Mouse (Mus musculus) left cerebral cortex, postnatal 14 days (tissue): ENCODE results near the gene Xpo6. TPM values are rescaled to one million over a fixed set of nuclear protein-coding genes. Genes with fewer than 3 reads are reported as not detected.

ENCODE experiments used
- DNase-seq, 2 experiments: peaks; one replicate each; pipeline ENCODE4 v3.0.0; 2021 to 2022; ENCODE audit warnings: low spot score in 2 of 2, mixed read lengths in 1 of 2
- intact Hi-C: fragments of 180-260 bp; cut with DNase I; formaldehyde crosslinking; loops from one replicate; pipeline ENCODE4 v1.15.1; 2025
- long read RNA-seq, 2 experiments: library from polyadenylated mRNA; stranded (forward); transcript quantifications; one replicate each; pipeline ENCODE4 v2.0.0; 2021
- total RNA-seq, 2 experiments: library from RNA; stranded (reverse); gene quantifications; 2 replicates each; pipeline ENCODE4 v1.2.3; 2021

The Xpo6 gene
- total RNA-seq = 100 to 1,000 TPM in 1 of 2 experiments, 10 to 100 TPM in 1; 97.8 to 106 TPM
- long read RNA-seq, experiment 1, full-length matches to known transcripts = 47 of 65 reads
- long read RNA-seq, experiment 1, partial matches to known transcripts = 10 of 65 reads
- long read RNA-seq, experiment 1, other reads (novel, unspliced or antisense) = 8 of 65 reads
- long read RNA-seq, experiment 2, full-length matches to known transcripts = 39 of 61 reads
- long read RNA-seq, experiment 2, partial matches to known transcripts = 10 of 61 reads
- long read RNA-seq, experiment 2, other reads (novel, unspliced or antisense) = 12 of 61 reads

DNA sequence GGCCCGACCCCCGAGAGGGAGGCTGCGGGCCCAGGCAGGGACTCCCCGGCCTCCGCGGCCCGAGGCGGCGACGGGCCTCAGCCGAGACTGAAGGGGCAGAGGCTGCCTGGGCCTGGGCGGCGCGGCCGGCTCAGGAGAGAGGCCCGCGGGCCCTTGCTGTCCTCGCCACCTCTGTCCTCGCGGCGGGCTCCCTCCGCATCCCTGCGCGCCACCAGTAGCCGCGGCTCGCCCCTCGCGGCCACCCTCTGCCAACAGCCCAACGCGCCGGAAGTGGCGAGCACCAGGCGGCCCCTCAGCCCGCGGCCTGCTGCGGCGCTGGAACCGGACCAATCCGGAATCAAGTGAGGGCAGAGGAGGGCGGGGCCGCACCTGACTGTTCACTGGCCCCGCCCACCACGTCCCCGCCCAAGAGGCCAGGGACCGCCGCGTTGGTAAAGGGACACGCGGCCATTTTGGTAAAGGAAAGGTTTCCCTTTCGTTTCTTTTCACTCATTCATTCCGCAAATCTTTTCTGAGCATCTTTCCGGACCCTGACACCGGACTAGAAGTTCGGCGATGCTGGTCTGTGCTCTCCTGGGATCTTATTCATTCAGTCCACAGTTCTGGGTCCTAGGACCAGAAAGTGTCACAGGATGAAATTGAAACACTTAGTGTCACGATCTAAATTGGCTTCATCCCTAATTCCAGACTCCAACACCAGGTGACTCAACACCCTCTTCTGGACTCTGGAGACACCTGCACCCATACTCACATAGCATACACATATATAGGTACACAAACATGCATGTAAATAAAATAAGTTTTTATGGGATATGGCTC is at the start of gene Xpo6:
TSS of gene Xpo6 (minus strand) at position 324 of the 819 bp plus-strand sequence.
- DNase-seq = peak; percentile 97 to 98
- intact Hi-C loops = no loop called here

DNA sequence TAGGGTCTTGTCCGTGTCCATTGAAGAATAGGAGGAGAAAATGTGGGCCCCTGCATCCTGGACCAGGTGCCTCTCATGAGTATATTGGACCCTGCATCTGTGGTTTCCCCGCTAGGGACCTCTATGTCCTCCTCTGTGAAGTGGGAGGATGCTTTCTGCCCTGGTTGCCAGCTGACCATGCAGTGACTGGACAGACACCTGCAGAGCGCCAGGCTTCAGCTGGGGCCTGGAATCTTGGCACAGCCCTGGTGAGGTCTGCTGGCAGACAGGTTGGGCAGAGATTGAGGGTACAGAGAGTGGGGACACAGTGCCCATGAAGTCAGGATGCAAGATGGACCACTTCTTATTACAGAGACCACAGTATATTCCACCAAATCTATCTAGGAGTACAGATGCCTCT is 49.7 kb upstream of the Xpo6 start:
- DNase-seq = no peak
- intact Hi-C loops = no loop called here

DNA sequence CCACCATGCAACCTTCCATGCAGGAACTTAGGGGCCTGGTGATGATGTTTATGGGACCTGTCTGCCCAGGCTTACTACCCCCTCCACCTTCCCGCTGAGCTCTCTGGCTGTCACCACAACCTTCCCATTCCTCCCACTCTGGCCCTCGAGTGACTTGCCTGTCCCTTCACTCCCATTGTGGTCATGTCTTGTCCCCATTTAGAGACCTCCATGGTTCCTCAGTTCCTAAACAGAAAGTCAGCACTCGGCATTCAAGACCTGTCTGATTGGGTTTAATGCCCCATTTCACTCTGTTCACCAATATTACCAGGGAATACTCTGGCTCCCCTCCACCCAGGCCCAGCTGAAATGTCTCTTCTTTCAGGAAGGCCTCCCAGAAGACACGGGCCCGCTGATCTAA is 48.8 kb upstream of the Xpo6 start:
- DNase-seq = no peak
- intact Hi-C loops = no loop called here

- DNase-seq = no peak
- intact Hi-C loops = no loop called here
Observed at GRCm38 (mm10) chr7:126248641-126249141, 48.4 kb upstream of the Xpo6 start.

DNA sequence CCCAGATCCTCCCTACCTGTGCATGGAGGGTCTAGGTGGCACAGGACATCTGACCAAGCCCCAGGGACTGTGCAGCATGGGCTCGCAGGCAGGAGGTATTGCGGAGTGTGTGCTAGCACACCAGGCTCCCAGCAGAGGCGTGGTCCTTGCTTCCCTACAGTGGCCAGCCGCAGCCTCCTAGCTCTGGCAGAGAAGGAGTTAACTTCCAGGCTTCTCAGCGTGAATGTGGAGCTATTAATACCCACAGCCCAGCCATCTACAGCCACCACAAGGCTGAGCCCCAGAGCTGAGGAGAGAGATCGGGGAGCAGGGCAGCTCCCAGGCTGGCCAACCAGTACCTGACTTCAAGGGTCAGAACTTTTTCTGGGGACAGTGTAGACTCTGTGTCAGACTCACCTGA is 47.8 kb upstream of the Xpo6 start:
- intact Hi-C loops = no loop called here

GRCm38 (mm10) chr7:126244168-126244750 is 44.0 kb upstream of the Xpo6 start:
- intact Hi-C loops = no loop called here

More for the DNA sequence above, 47.8 kb upstream of the Xpo6 start:
- DNase-seq = peak in 1 of 2 experiments; percentile 29

GRCm38 (mm10) chr7:126240814-126241360 is 40.6 kb upstream of the Xpo6 start:
- intact Hi-C loops = no loop called here
- DNase-seq = no peak

More at GRCm38 (mm10) chr7:126244168-126244750, 44.0 kb upstream of the Xpo6 start:
- DNase-seq = no peak

DNA sequence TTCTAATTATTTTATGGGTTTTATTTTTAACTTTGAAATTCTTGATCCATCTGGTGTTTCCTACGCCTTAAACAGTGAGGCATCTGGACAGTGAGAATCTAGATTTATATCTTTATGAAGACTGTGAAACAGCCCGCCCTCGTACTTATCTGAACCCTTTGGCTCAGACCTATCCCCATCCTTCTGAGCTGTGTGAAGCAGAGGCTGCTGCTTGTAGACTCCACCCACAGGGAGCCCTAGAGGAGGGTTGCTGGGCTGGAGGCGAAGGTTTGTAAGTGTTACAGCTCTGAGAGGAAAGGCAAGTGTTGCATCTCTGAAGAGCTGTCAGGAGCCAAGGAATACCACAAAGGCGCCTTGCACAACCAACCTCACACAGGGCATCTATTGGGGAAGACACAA is 36.5 kb upstream of the Xpo6 start:
- DNase-seq = peak; percentile 44 to 53

DNA sequence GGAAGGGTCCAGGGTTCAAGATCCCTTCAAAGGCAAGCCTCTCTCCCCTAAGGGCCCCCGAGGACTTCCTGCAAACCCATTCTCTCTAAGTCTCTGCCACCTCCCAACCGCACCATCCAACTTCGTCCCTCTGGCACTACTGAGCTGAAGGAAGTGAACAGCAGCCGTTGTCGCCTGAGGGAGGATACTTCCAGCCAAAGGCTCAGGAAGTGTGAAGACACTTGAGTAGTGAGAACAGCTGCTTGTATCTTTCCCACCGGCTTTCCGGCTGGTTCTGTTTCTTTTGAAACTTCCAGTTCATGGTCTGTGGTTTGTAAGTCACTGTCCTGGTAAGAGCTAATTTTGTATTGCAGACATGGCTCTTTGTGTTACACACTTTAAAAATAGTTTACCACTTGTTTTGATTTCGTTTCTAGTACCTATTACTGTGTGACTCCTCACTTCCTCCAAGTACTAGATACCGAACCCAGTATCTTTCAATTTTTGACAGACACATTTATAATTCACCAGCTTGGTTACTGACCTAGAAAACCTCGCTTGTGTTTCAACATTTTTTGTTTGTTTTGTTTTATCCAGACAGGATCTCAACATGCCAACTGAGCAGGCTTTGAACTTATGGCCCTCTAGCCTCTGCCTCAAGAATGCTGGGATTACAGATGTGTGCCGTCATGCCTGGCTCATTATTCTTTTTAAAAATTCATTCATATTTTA is 35.9 kb upstream of the Xpo6 start:
- intact Hi-C loops = no loop called here
- peak; percentile 52 to 60 for DNase-seq

More for the DNA sequence above, 36.5 kb upstream of the Xpo6 start:
- intact Hi-C loops = no loop called here

- intact Hi-C loops = no loop called here
- no peak for DNase-seq
Observed at GRCm38 (mm10) chr7:126234611-126235010, 34.3 kb upstream of the Xpo6 start.

DNA sequence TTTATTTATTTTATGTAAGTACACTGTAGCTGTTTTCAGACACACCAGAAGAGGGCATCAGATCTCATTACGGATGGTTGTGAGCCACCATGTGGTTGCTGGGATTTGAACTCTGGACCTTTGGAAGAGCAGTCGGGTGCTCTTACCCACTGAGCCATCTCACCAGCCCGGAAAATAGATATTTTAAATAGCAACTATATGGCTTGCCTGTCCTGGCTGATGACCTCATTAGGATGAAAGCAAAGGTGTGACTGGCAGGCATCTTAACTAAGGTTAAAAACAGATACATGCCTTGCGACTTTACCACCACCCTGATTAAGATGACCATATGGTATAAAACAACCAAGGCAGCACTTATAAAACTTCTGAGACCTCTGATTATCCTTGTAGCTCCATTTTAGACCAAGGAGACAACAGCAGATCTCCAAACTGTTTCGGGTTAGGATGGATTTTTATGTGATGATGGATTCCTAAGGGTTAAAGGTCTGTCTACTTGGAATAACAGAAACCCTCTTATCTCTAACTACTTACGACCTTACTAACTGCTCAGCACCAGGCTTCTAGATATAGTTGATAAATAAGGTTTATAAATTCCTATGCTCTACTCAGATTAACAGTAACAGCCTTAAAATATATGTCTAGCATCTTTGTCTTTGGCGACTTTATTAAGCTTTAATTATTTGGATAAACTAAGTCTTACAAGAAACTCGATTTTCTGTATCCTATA is 32.2 kb upstream of the Xpo6 start:
- intact Hi-C loops = no loop called here
- DNase-seq = no peak

- DNase-seq = no peak
- intact Hi-C loops = no loop called here
Observed at GRCm38 (mm10) chr7:126230357-126231148, 30.3 kb upstream of the Xpo6 start.

- intact Hi-C loops = no loop called here
- DNase-seq = no peak
Observed at GRCm38 (mm10) chr7:126226136-126226535, 25.8 kb upstream of the Xpo6 start.

- intact Hi-C loops = no loop called here
- no peak for DNase-seq
Observed at GRCm38 (mm10) chr7:126222753-126223152, 22.5 kb upstream of the Xpo6 start.

DNA sequence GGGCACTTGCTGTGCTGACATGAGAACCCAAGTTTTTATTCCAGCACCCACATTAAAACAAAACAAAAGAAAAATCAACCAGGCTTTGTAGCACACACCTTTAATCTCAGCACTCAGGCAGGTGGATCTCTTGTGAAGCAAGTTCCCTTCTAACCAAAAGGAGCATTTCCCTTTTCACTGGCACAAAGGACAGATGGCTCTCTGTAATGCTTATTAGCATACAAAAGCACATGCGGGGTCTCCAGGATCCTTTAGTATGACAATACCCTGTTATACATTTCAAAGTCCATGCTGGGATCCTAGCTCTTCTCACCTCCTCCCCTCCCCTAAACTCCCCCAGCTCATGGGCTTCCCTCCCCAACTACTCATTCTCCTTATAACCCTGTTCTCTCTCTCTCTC is 20.3 kb upstream of the Xpo6 start:
- intact Hi-C loops = no loop called here
- DNase-seq = no peak

DNA sequence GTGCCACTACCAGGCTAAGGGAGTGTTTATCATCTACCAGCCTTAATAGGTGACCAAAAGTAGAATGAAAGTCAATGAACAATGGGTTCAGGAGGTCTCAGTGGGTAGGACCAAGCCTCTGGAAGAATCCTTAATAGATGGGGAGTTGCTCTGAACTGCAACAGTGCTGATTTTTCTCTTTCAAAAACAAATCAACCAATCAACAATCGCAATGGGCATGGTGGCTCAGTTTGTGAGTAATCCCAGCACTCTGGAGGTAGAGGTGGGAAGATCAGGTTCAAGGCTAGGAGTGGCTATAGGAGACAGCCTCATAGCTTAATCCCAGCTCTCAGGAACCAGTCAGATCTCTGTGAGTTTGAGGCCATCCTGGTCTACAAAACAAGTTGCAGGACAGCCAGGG is 18.0 kb upstream of the Xpo6 start:
- intact Hi-C loops = no loop called here
- no peak for DNase-seq

GRCm38 (mm10) chr7:126216867-126217266 is 16.6 kb upstream of the Xpo6 start:
- DNase-seq = peak in 1 of 2 experiments; percentile 27
- intact Hi-C loops = no loop called here

- intact Hi-C loops = no loop called here
- no peak for DNase-seq
Observed at GRCm38 (mm10) chr7:126210856-126211255, 10.6 kb upstream of the Xpo6 start.
